Mouse (Mus musculus): ENCODE measurements around the gene Gm4353. TPM values are rescaled to one million over a fixed set of nuclear protein-coding genes. Genes with fewer than 3 reads are reported as not detected.
A peak's percentile ranks its signal among the peaks of the same experiment; 100 is the strongest.

The Gm4353 gene
- total RNA-seq, 2 experiments from 2014 or later: 3.9 to 4.6 TPM

DNA sequence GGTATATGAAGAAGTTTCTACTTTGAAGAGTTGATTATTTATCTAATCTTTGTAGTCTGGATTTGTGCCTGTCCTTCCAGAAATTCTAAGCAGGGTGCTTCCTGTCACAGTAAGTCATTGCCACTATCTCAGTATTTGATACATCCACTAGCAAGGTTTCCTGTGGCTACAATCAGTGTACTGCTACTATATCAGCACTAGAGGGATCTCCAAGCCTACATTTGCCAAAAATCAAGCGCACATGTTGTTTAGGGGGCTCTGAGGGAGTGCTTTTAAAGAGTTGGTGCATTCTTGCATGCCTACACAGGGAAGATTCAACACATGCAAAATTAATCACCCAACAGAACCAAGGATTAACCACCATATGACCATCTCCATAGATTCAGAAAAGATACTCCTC lies 23.7 kb downstream of the Gm4353 start:
- no peak for DNase-seq
- intact Hi-C loops (cut with DNase I): no loop called here

GRCm38 (mm10) chr7:116040470-116041019 lies 43.9 kb downstream of the Gm4353 start:
- DNase-seq: no peak
- intact Hi-C loops (cut with DNase I): no loop called here

- intact Hi-C loops (cut with DNase I): loop anchor here (5.0 to 10.0 kb wide), 3 partner anchors 675 to 1168 kb away; no protein-coding TSS in a partner anchor
- DNase-seq: peak; percentile 89
These were observed 44.6 kb downstream of the Gm4353 start for GRCm38 (mm10) chr7:116039538-116040466.

- intact Hi-C loops (cut with DNase I): loop anchor here (5.0 to 10.0 kb wide), 3 partner anchors 674 to 1167 kb away; no protein-coding TSS in a partner anchor
- no peak for DNase-seq
These were observed 45.3 kb downstream of the Gm4353 start, which contains the start of gene 1110004F10Rik for GRCm38 (mm10) chr7:116039196-116039537. 1110004F10Rik (plus strand) TSS chr7:116039397.

- intact Hi-C loops (cut with DNase I): loop anchor here (5.0 to 10.0 kb wide), 3 partner anchors 674 to 1166 kb away; no protein-coding TSS in a partner anchor
- no peak for DNase-seq
These were observed 45.9 kb downstream of the Gm4353 start, which contains the start of gene Sox6 for GRCm38 (mm10) chr7:116038511-116038910. Sox6 (minus strand) TSS chr7:116038796.

DNA sequence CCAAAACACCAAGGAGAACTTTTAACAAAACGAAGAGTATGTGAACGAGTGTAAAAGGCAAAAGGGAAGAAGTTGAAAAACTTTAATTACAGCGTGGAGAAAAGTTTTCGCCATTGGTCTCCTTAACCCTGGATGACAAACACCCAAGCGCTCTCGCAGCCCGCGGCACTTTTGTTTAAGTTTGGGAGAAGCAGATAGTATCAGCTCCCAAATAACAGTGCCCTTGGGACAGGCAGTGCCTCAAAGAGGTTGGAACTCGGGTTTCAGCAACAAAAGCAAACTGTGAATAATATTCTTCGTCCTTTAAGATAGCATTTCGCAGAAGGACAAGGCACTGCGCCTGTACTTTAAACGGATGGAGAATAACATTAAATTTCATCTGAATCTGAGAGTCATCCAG lies 46.4 kb downstream of the Gm4353 start:
- intact Hi-C loops (cut with DNase I): loop anchor here (5.0 to 10.0 kb wide), 3 partner anchors 673 to 1166 kb away; no protein-coding TSS in a partner anchor
- no peak for DNase-seq

DNA sequence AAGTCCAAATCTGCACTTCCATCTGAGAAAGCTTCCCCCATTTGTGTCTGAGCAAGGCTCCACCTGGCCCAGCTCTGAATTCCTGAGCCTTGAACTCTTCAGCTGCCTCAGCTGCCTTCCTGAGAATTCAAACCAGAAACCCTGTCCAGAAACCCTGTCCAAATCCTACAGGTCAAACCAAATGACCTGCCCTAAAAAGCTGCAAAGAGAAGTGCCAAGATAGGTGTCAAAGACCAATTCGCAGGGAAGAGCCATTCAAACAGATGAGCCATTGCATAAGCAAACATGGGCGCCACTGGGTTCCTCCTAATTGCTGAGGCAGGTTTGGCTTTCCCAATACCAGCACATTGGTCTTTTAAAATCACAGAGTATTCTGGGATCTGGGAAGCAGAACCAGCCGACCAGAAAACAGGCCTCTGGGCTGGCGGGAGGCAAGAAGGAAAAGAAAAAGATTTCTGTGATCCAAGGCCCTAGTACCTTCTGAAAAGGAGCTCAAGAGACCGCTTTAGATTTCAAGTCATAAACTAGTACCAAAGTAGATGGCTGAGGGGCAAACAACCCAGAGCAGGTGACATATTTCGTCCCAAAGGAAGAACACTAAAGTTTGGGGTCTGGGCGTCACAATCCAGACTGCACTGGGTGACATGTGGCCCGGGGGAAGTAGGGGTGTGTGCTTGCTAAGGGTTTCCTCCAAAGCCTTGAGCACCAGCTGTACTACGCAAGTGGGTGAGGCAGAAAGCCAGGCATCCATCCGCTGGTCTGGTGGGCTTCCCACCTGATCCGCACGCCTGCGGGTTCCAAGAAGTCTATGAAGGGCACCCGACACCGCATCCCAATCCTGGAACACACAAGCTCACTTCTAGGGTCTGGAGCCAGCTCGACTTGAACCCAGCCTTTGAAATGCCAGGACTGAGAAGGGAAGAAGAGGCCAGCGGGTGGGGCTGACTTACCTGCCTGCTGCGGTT lies 47.6 kb downstream of the Gm4353 start:
- intact Hi-C loops (cut with DNase I): loop anchor here (5.0 to 10.0 kb wide), 3 partner anchors 672 to 1165 kb away; no protein-coding TSS in a partner anchor
- DNase-seq: no peak

DNA sequence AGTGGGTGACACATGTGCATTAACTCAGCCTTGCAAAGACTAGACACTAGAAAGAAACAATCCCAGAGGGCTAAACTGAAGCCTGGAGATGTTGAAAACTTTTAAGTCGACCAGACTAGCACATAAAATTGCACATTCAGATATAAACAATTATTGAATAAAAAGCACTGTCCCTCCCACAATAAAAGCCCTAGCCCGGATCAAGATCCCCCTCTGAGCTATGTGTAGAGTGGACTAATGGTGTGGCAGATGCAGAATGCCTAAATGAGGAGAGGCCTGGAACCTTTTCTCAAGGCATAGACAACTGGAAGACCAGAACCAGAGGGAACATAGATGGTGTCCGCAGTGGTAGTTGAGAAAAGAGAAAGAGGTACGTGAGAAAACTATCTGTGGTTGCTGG lies 48.9 kb downstream of the Gm4353 start:
- intact Hi-C loops (cut with DNase I): loop anchor here (5.0 to 10.0 kb wide), 3 partner anchors 671 to 1163 kb away; no protein-coding TSS in a partner anchor
- DNase-seq: no peak

DNA sequence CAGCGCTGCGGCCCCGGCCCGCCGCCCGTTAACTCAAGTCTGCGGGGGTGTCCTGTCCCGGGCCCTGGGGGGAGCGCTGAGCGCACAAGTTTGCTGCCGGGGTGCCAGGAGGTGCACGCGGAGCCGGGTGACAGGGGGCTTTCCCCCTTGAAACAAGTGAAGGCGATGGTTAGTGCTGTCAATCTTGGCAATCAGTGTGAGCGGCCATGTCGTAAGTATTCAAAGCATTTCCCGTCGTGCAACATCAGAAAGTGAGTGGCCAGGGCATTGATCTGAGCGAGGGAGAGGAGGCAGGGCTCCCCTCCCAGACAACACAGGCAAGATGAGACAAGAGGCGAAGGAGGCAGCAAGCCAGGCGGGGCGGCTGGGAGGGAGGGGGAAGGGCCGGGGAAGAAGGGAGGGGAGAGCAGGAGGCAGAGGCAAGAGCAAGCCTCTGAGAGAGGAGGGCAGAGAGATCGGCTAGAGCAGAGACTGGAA lies 50.1 kb downstream of the Gm4353 start:
- DNase-seq: peak; percentile 80
- intact Hi-C loops (cut with DNase I): loop anchor here (5.0 to 10.0 kb wide), 2 partner anchors 212 to 670 kb away; no protein-coding TSS in a partner anchor

- intact Hi-C loops (cut with DNase I): loop anchor here (5.0 to 10.0 kb wide), 2 partner anchors 211 to 669 kb away; no protein-coding TSS in a partner anchor
- DNase-seq: peak; percentile 68
These were observed 50.8 kb downstream of the Gm4353 start for GRCm38 (mm10) chr7:116033371-116034241.

Other genes with a start within 250 kb of the Gm4353 start
- gene Sox6, start 45.8 kb downstream of the Gm4353 start, total RNA-seq (2021): 10 to 100 TPM; 54.8 to 56.6 TPM
- 100 to 1,000 TPM; 161 to 174 TPM for gene 1110004F10Rik, start 45.2 kb downstream of the Gm4353 start, total RNA-seq (2021)
- gene Plekha7, start 223.7 kb upstream of the Gm4353 start, total RNA-seq (2021): 10 to 100 TPM; 13.7 to 16.1 TPM
- 100 to 1,000 TPM; 355 to 388 TPM for gene Rps13, start 249.6 kb upstream of the Gm4353 start, total RNA-seq (2021)

All from left cerebral cortex, postnatal 4 days (tissue).